Mouse (Mus musculus) cortical plate, adult 2 months (tissue): ENCODE measurements around the gene Gm17334.

Experiments
- CTCF ChIP-seq: fragments of 200-500 bp; IDR thresholded peaks from 2 replicates; pipeline ENCODE4 v1.5.1; 2011; ENCODE audit warnings: mild to moderate bottlenecking, control low read depth, low read length; ENCODE audit not compliant: insufficient read depth; ENCODE audit errors: extremely low read depth
- POLR2A ChIP-seq: fragments of 200-500 bp; IDR thresholded peaks from 2 replicates; pipeline ENCODE4 v1.6.1; 2011; ENCODE audit warnings: mild to moderate bottlenecking, low read length, control low read depth; ENCODE audit not compliant: insufficient read depth; ENCODE audit errors: extremely low read depth

DNA sequence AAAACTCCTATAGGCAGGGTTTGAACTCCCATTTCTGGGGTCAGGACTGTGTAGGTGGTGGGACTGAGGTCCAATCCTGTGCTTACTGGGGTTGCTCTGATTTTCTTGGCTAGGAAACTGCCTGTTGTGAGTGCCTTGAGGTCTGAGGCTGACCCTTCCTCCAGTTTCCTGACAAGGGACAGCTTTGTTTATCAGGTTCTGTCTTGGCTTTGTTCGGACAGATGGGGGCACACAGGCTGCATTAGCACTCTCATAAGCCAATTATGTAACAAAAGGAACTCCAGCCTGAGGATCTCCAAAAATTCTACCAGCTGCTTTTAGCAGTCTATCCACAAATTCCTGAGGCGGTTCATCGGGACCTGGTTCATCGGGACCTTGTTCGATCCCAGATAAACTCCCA, 30.6 kb downstream of the Gm17334 start:
- TF ChIP-seq CTCF (peak; percentile 19; the same call in 1 of the 2 replicates), POLR2A (no peak)
